Mouse (Mus musculus) cerebellum, adult 2 months (tissue): ENCODE measurements around the gene Ube2k.

Source experiments
- CTCF ChIP-seq: fragments of 200-500 bp; IDR thresholded peaks from 2 replicates; pipeline ENCODE4 v1.5.1; 2011; ENCODE audit warnings: low read depth, mild to moderate bottlenecking, control low read depth, low read length, moderate library complexity, borderline replicate concordance; ENCODE audit not compliant: insufficient read depth
- POLR2A ChIP-seq: fragments of 200-500 bp; IDR thresholded peaks from 2 replicates; pipeline ENCODE4 v1.6.1; 2011; ENCODE audit warnings: low read length, control low read depth, borderline replicate concordance; ENCODE audit not compliant: insufficient read depth

DNA sequence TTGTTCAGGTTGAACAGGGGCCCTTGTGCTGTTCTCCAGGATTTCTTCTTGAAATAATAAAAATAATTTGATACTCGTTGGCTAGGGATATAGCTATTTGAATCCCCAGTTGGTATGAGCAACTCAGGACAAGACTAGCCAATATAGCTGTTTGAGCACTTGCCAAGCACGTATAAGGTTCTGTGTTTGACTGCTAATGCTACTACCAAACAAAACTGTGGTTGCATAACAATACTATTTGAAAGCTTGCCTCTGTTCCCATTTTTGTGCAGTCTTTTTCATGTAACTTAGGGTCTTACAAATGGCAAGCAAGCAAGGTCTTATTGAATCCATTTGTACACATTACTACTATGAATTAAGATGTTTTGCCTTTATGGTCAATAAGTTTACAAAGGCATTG lies 38.9 kb downstream of the Ube2k start:
- TF ChIP-seq CTCF = no peak
- TF ChIP-seq POLR2A = no peak
